Mouse (Mus musculus): Measurements from ENCODE around the gene Speer4b. TPM values are rescaled to one million over a fixed set of nuclear protein-coding genes. Genes with fewer than 3 reads are reported as not detected.

Speer4b gene
- polyA plus RNA-seq, 1 experiment: not detected

- no peak for TF ChIP-seq POLR2A (IDR thresholded peaks at IDR 0.05; ENCODE audit: borderline replicate concordance, extremely low read depth, insufficient read depth, insufficient read length, poor library complexity, severe bottlenecking)
- no peak for TF ChIP-seq CTCF (IDR thresholded peaks at IDR 0.05; ENCODE audit: borderline replicate concordance, extremely low read depth, insufficient read depth, insufficient read length)
- DNase-seq (ENCODE audit: low read depth): no peak
These were observed 47.9 kb downstream of the Speer4b start for GRCm38 (mm10) chr5:27453201-27453845.

Measured in brain, embryonic 14.5 days (tissue).